Mouse (Mus musculus): ENCODE results near the gene Cyb5d2.

DNA sequence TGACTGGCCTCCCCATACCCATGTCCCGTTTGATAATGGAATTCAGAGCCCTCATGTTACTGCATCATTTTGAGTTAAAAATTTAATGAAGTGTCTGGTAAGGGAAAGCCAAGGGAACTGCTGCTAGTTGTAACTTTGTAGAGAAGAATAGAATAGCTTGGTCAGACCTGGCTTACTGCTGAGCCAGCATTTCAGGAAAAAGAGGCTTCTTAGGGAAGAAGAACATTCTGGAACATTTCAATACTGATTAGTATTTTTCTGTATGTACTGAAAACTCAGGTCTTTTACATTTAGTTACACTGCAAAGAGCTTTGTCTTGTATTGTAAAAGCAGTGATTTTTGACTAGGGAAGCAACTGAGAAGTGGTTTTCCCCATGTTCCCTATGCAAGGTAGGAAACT lies 35.2 kb downstream of the Cyb5d2 start:
- no peak for TF ChIP-seq CTCF (IDR thresholded peaks at IDR 0.05; ENCODE audit: low read depth)
- no peak for TF ChIP-seq EP300 (IDR thresholded peaks at IDR 0.05; ENCODE audit: low read depth)
